Mouse (Mus musculus): ENCODE results near the gene C530008M17Rik. TPM values are rescaled to one million over a fixed set of nuclear protein-coding genes. Genes with fewer than 3 reads are reported as not detected.

The C530008M17Rik gene
- total RNA-seq, 2 experiments from 2014 or later = 59.4 to 61.7 TPM

DNA sequence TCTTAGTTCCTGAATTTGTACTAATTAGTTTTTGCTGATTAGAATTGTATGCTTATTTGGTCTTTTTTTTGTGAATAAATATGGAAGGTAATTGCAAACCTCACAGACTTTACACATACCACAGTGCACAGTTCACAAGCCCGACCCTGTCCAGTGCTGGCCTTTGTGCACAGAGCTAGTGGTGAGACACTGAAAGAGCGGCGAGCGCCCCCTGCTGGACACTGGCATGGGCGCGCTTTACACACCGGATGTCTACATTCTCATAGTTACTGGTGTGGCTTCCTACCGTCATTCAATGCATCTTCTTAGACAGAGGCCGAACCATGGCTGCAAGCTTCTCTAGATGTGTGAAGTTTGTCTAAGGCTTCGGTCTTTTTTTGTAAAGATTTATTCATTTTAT lies 197.2 kb downstream of the C530008M17Rik start:
- Histone ChIP-seq H3K27ac (no peak overlapping the region), H3K4me3 (no peak overlapping the region)
- intact Hi-C loops (cut with DNase I) = no loop called here
- TF ChIP-seq CTCF (IDR thresholded peaks at IDR 0.05) = peak; percentile 99
- peak; percentile 75 to 79 for DNase-seq (ENCODE audit: extremely low spot score in 1 of 2, low spot score in 2 of 2)

DNA sequence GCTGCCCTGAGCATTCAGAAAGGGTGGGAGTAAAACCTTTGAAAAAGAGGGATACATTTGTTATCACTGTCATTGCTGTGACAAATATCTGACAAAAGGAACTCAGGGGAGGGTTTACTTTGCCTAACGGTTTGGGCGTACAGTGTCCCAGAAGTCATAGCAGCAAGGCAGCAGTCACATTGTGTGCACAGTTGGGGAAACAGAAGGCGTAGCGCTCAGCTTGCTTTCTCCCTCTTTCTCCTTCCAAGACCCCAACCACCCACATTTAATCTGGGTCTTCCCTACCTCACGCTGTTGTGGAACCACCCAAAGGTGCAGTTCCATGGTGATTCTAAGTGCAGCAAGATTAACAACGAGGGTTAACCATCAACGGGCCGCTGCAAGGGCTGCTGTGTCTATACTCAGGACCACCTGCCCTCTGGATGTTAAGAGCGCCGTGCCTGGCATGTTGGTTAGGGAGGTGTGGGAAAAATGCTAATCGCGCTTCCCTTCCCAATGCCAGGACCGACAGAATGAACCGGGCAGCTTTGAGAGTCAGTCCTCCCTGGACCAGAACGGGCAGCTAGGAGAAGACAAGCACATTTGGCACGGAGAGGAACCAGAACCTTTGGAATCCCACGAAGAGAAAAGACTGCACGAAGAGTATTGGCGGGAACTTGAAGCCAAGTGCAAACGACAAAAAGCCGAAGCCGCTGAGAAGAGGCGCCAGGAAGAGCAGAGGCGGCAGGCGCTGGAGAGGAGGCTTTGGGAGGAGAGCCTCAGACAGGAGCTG lies 199.7 kb downstream of the C530008M17Rik start:
- H3K27ac ChIP-seq = no peak overlapping the region
- DNase-seq (ENCODE audit: extremely low spot score in 1 of 2, low spot score in 2 of 2) = no peak
- H3K4me3 ChIP-seq = no peak overlapping the region
- intact Hi-C loops (cut with DNase I) = no loop called here
- TF ChIP-seq CTCF (IDR thresholded peaks at IDR 0.05) = no peak

DNA sequence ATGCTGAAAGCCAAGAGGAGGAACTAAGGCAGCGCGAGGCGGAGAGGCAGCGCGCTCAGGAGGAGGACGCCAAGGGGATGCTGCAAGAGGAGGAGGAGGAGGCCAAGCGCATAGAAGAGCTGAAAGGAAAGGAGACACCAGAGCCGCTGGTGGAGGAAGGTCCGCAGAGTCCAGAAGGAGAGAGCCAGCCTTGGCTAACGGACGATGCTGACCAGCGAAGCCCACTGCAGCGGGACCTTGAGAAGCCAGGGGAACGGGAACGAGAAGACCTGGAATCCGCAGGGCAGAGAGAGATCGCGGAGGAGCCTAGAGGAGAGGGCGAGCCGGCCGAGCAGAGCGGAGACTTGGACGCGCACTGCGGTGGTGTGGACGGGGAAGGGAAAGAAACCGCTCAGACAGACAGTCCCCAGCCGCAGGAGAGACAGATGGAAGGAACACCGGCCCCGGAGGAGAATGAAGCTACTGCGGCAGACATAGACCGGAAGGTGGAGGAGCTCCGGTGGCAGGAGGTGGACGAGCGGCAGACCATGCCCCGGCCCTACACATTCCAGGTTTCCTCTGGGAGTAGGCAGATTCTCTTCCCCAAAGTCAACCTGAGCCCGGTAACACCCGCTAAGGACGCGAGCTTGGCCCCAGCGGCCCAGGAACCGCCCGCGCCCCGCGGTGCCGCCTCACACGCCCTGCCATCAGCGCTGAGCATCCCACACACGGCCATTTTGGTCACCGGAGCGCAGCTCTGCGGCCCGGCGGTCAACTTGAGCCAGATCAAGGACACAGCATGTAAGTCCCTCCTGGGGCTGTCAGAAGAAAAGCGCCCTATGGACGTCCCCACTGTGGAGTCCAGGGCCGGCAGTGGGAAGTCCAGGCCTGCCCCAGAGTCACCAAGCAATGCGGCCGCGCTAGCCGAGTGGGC lies 201.0 kb downstream of the C530008M17Rik start:
- no peak for DNase-seq (ENCODE audit: extremely low spot score in 1 of 2, low spot score in 2 of 2)
- intact Hi-C loops (cut with DNase I) = no loop called here
- no peak for TF ChIP-seq CTCF (IDR thresholded peaks at IDR 0.05)
- peak overlapping the region; percentile 23 for H3K4me3 ChIP-seq
- H3K27ac ChIP-seq = no peak overlapping the region

DNA sequence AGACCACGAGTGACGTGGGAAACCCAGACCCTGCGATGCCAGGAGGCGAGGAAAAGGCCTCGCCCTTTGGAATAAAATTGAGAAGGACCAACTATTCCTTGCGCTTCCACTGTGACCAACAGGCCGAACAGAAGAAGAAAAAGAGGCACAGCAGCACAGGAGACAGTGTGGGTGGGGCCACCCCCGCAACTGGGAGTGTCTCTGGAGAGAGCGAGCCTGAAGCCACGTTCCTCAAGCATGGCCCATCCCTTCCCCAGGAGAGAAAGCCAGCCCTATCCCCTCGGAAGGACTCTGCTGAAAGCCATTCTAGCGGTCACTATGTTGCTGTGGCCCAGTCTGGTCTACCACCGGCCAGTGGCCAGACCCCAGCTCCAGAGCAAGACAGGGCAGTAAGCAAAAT lies 202.1 kb downstream of the C530008M17Rik start:
- no peak for TF ChIP-seq CTCF (IDR thresholded peaks at IDR 0.05)
- Histone ChIP-seq H3K4me3 (no peak overlapping the region), H3K27ac (no peak overlapping the region)
- DNase-seq (ENCODE audit: extremely low spot score in 1 of 2, low spot score in 2 of 2) = no peak
- intact Hi-C loops (cut with DNase I) = no loop called here

DNA sequence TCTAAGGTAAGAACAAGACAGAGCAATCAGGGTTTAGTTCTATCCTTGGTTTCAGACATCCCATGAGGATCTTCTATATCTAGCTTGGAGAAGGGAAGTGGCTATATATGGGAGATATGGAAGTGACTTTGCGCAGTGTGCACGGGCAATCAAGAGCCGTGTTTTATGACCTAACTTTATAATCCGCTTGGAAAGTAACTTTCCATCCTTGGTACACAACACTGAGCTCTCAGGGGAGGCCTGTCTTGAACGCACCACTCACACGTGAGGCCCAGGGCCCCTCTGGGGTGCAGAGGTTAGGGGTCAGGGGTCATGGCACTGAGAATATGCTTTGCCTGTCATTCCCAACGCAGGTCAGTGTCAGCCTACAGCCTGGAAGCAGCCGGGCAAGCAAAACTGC lies 210.5 kb downstream of the C530008M17Rik start:
- TF ChIP-seq CTCF (IDR thresholded peaks at IDR 0.05) = no peak
- Histone ChIP-seq H3K27ac (no peak overlapping the region), H3K4me3 (no peak overlapping the region)
- intact Hi-C loops (cut with DNase I) = no loop called here
- DNase-seq (ENCODE audit: extremely low spot score in 1 of 2, low spot score in 2 of 2) = no peak

GRCm38 (mm10) chr5:76868693-76869286 lies 212.5 kb downstream of the C530008M17Rik start:
- Histone ChIP-seq H3K4me3 (no peak overlapping the region), H3K27ac (no peak overlapping the region)
- intact Hi-C loops (cut with DNase I) = no loop called here
- no peak for DNase-seq (ENCODE audit: extremely low spot score in 1 of 2, low spot score in 2 of 2)
- no peak for TF ChIP-seq CTCF (IDR thresholded peaks at IDR 0.05)

DNA sequence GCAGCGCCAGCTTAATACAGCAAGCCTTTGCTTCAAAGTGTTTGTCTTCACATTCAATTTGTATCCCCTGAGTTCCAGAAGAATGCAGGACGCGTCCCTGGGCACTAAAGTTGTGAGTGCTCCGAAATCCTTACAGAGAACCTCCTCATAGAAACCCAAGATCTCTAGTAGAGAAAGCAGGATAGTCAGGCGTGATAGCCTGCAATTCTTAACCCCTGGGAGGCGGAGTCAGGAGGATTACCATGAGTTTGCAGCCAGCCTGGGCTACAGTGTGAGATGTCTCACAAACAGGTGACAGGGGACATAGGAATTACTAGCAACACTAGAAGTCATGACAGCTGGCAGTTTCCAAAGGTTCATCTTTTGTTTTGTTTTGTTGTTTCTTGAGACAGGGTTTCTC lies 213.2 kb downstream of the C530008M17Rik start:
- Histone ChIP-seq H3K27ac (no peak overlapping the region), H3K4me3 (no peak overlapping the region)
- intact Hi-C loops (cut with DNase I) = no loop called here
- no peak for DNase-seq (ENCODE audit: extremely low spot score in 1 of 2, low spot score in 2 of 2)
- no peak for TF ChIP-seq CTCF (IDR thresholded peaks at IDR 0.05)

GRCm38 (mm10) chr5:76876106-76876758 lies 219.9 kb downstream of the C530008M17Rik start:
- no peak overlapping the region for H3K27ac ChIP-seq
- intact Hi-C loops (cut with DNase I) = no loop called here
- DNase-seq (ENCODE audit: extremely low spot score in 1 of 2, low spot score in 2 of 2) = no peak
- no peak overlapping the region for H3K4me3 ChIP-seq
- TF ChIP-seq CTCF (IDR thresholded peaks at IDR 0.05) = no peak

- DNase-seq (ENCODE audit: extremely low spot score in 1 of 2, low spot score in 2 of 2) = no peak
- intact Hi-C loops (cut with DNase I) = no loop called here
- no peak for TF ChIP-seq CTCF (IDR thresholded peaks at IDR 0.05)
- no peak overlapping the region for H3K4me3 ChIP-seq
- H3K27ac ChIP-seq = no peak overlapping the region
Measured at GRCm38 (mm10) chr5:76884107-76884506, 227.8 kb downstream of the C530008M17Rik start.

- H3K27ac ChIP-seq = no peak overlapping the region
- DNase-seq (ENCODE audit: extremely low spot score in 1 of 2, low spot score in 2 of 2) = no peak
- no peak for TF ChIP-seq CTCF (IDR thresholded peaks at IDR 0.05)
- no peak overlapping the region for H3K4me3 ChIP-seq
- intact Hi-C loops (cut with DNase I) = no loop called here
Measured at GRCm38 (mm10) chr5:76887011-76887410, 230.7 kb downstream of the C530008M17Rik start.

DNA sequence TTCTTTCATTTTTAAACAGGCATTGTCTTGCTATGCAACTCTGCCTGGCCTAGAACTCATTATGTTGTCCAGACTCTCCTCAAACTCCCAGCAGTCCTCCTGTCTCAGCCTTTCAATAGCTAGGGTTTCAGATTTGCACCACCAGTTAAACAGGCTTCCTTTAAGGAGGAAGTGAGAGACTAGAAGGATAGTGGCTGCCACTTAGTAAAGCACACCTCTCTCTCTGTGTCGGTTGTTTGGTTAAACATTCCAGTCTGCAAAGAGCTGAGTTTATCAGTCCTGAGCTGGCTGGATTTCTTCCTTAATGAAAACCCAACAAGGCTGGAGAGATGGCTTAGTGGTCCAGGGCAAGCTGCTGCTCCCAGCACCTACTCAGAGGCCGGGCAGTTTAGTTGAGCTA lies 236.3 kb downstream of the C530008M17Rik start:
- TF ChIP-seq CTCF (IDR thresholded peaks at IDR 0.05) = no peak
- no peak for DNase-seq (ENCODE audit: extremely low spot score in 1 of 2, low spot score in 2 of 2)
- intact Hi-C loops (cut with DNase I) = loop anchor here (2.0 kb wide), 1 partner anchor 18 kb away; no protein-coding TSS in a partner anchor
- Histone ChIP-seq H3K4me3 (no peak overlapping the region), H3K27ac (no peak overlapping the region)
